21 mouse cellular contexts compared by ENCODE assay signal in genomic region chr11:120615167-120615566, GRCm38 (mm10). TPM values are rescaled to one million over a fixed set of nuclear protein-coding genes. Genes with fewer than 3 reads are reported as not detected.
DNase-seq lines count a peak whose midpoint lies in the region; ATAC-seq lines count a peak whose summit lies in the region.
"Had no signal": no experiment of that assay in that cellular context is flagged by ENCODE, and none has a peak within 500 bp of the region (broad histone marks: within the 10 kb centered on the region; RNA-seq: fewer than 3 reads in every experiment).

No protein-coding gene starts in this region.

- no peak overlapping the region for H3K4me2 ChIP-seq in heart, embryonic 11.5 days
- peak overlapping the region; percentile 74; the same call in 1 of the 2 replicates for H3K4me2 ChIP-seq in intestine, embryonic 15.5 days (replicated peaks)
- H3K4me2 ChIP-seq in stomach, embryonic 16.5 days (ENCODE audit: low read depth, low read length) = no peak overlapping the region
- H3K4me2 ChIP-seq: embryonic facial prominence, embryonic 15.5 days; midbrain, embryonic 11.5 days had no signal

- no peak overlapping the region for H3K9ac ChIP-seq in heart, embryonic 11.5 days (ENCODE audit: low read depth, low read length)
- H3K9ac ChIP-seq in intestine, embryonic 15.5 days = 0 out of 2 replicates have a peak overlapping the region, but pooled peaks have one; percentile 39
- H3K9ac ChIP-seq in stomach, embryonic 16.5 days (ENCODE audit: low read length) = peak overlapping the region; percentile 3; the same call in 1 of the 2 replicates
- H3K9ac ChIP-seq: embryonic facial prominence, embryonic 15.5 days; hindbrain, embryonic 14.5 days had no signal

- H3K4me1 ChIP-seq in heart, embryonic 11.5 days (ENCODE audit: control insufficient read depth, insufficient read depth, low read length) = peaks cover 12% of the 10 kb centered on the region
- H3K4me1 ChIP-seq in megakaryocyte, embryonic 14.5 days = peaks cover 86% of the 10 kb centered on the region
- H3K4me1 ChIP-seq in intestine, embryonic 15.5 days (replicated peaks) = peaks cover 11% of the 10 kb centered on the region
- peaks cover 14% of the 10 kb centered on the region for H3K4me1 ChIP-seq in stomach, embryonic 16.5 days (ENCODE audit: control insufficient read depth, insufficient read depth, low read length)

- ATAC-seq in heart, embryonic 11.5 days (replicated peaks; ENCODE audit: insufficient number of reproducible peaks, low FRiP score, low TSS enrichment) = no peak
- ATAC-seq in megakaryocyte, adult 5-6 weeks (ENCODE audit: poor library complexity, severe bottlenecking) = no peak
- no peak for ATAC-seq in intestine, embryonic 15.5 days
- no peak for ATAC-seq in stomach, embryonic 16.5 days (ENCODE audit: insufficient read depth, low FRiP score)

- whole genome bisulfite sequencing in heart, embryonic 11.5 days (ENCODE audit: insufficient replicate concordance) = 88% methylated on average over 6 of the region's 6 CpGs
- WGBS in intestine, embryonic 15.5 days = 93% methylated on average over 6 of the region's 6 CpGs
- WGBS in stomach, embryonic 16.5 days = 93% methylated on average over 6 of the region's 6 CpGs

- no peaks in the 10 kb centered on the region for H3K9me3 ChIP-seq in heart, embryonic 11.5 days (replicated peaks; ENCODE audit: control insufficient read depth, low read length)
- no peaks in the 10 kb centered on the region for H3K9me3 ChIP-seq in megakaryocyte, embryonic 14.5 days
- no peaks in the 10 kb centered on the region for H3K9me3 ChIP-seq in intestine, embryonic 15.5 days
- no peaks in the 10 kb centered on the region for H3K9me3 ChIP-seq in stomach, embryonic 16.5 days (replicated peaks; ENCODE audit: control insufficient read depth, low read length)
- H3K9me3 ChIP-seq: embryonic facial prominence, embryonic 15.5 days; forebrain, embryonic 10.5 days had no signal

- no peak overlapping the region for H3K4me3 ChIP-seq in heart, embryonic 11.5 days (ENCODE audit: low read depth, low read length)
- peak overlapping the region; percentile 88 for H3K4me3 ChIP-seq in megakaryocyte, embryonic 14.5 days (replicated peaks)
- H3K4me3 ChIP-seq in intestine, embryonic 15.5 days (replicated peaks) = no peak overlapping the region
- no peak overlapping the region for H3K4me3 ChIP-seq in stomach, embryonic 16.5 days (replicated peaks; ENCODE audit: low read length)
- H3K4me3 ChIP-seq: embryonic facial prominence, embryonic 15.5 days; heart, adult 2 months had no signal

- H3K27me3 ChIP-seq in heart, embryonic 11.5 days (ENCODE audit: control insufficient read depth, insufficient read depth, low read length) = no peaks in the 10 kb centered on the region
- no peaks in the 10 kb centered on the region for H3K27me3 ChIP-seq in megakaryocyte, embryonic 14.5 days (replicated peaks)
- H3K27me3 ChIP-seq in intestine, embryonic 15.5 days (replicated peaks) = no peaks in the 10 kb centered on the region
- H3K27me3 ChIP-seq in stomach, embryonic 16.5 days (ENCODE audit: control insufficient read depth, insufficient read depth, low read length) = no peaks in the 10 kb centered on the region
- H3K27me3 ChIP-seq: embryonic facial prominence, embryonic 15.5 days had no signal

- peaks cover 28% of the 10 kb centered on the region for H3K36me3 ChIP-seq in heart, embryonic 11.5 days (ENCODE audit: control insufficient read depth, insufficient read depth, low read length)
- peaks cover 86% of the 10 kb centered on the region for H3K36me3 ChIP-seq in megakaryocyte, embryonic 14.5 days (replicated peaks; ENCODE audit: low read length)
- H3K36me3 ChIP-seq in intestine, embryonic 15.5 days = peaks cover 40% of the 10 kb centered on the region
- peaks cover 15% of the 10 kb centered on the region; the same call in 1 of the 2 replicates for H3K36me3 ChIP-seq in stomach, embryonic 16.5 days (ENCODE audit: control insufficient read depth, insufficient read depth, low read length)

- peak; percentile 91 for DNase-seq in heart, adult 11 months
- no peak for DNase-seq in adrenal gland, postnatal 25 days
- DNase-seq: adrenal gland, adult 8-10 months; gastrocnemius, postnatal 10 days; heart, adult 2 months; kidney, adult 9 months; kidney, postnatal 4 days; lung, postnatal 14 days; right cerebral cortex, adult 18-20 months; thymus, postnatal 14 days had no signal

- no peak overlapping the region for H3K27ac ChIP-seq in heart, embryonic 11.5 days (ENCODE audit: low read depth, low read length)
- no peak overlapping the region for H3K27ac ChIP-seq in intestine, embryonic 15.5 days
- no peak overlapping the region for H3K27ac ChIP-seq in stomach, embryonic 16.5 days (ENCODE audit: low read length)
- H3K27ac ChIP-seq: embryonic facial prominence, embryonic 15.5 days; forebrain, embryonic 10.5 days; heart, adult 2 months; hindbrain, embryonic 14.5 days had no signal

RNA-seq across cellular contexts. Expression of gene Pcyt2, which starts 2.6 kb away (rescaled TPM):
- polyA plus RNA-seq in heart, embryonic 11.5 days (2014; fragmentation: Nextera tagmentation; extraction: Ambion mirVana) = 79.2 and 79.9 TPM in 2 replicates
- 143 and 168 TPM in 2 replicates for polyA plus RNA-seq in megakaryocyte, embryonic 14.5 days (2012; ENCODE audit: insufficient read depth, low replicate concordance)
- total RNA-seq in megakaryocyte, adult 5-6 weeks (2015) = 11.8 and 13.3 TPM in 2 replicates
- total RNA-seq in megakaryocyte, adult 5-6 weeks (2017) = 17.3 and 22.6 TPM in 2 replicates
- polyA plus RNA-seq in intestine, embryonic 15.5 days (2015; fragmentation: Nextera tagmentation; extraction: Ambion mirVana) = 250 and 306 TPM in 2 replicates
- 185 and 197 TPM in 2 replicates for polyA plus RNA-seq in stomach, embryonic 16.5 days (2015; fragmentation: Nextera tagmentation; extraction: Ambion mirVana)
- total RNA-seq in adrenal gland, postnatal 25 days (2021) = 344 and 351 TPM in 2 replicates

RNA-seq across cellular contexts. Expression of gene Npb, which starts 6.9 kb away (rescaled TPM):
- polyA plus RNA-seq in heart, embryonic 11.5 days (2014; fragmentation: Nextera tagmentation; extraction: Ambion mirVana) = 8.8 and 9.1 TPM in 2 replicates
- 2.7 and 7.7 TPM in 2 replicates for polyA plus RNA-seq in megakaryocyte, embryonic 14.5 days (2012; ENCODE audit: insufficient read depth, low replicate concordance)
- total RNA-seq in megakaryocyte, adult 5-6 weeks (2015) = not detected in 2 replicates
- not detected in 2 replicates for total RNA-seq in megakaryocyte, adult 5-6 weeks (2017)
- 2.7 and 3.6 TPM in 2 replicates for polyA plus RNA-seq in intestine, embryonic 15.5 days (2015; fragmentation: Nextera tagmentation; extraction: Ambion mirVana)
- polyA plus RNA-seq in stomach, embryonic 16.5 days (2015; fragmentation: Nextera tagmentation; extraction: Ambion mirVana) = 14.9 and 19.1 TPM in 2 replicates
- total RNA-seq in adrenal gland, postnatal 25 days (2021) = 3.1 TPM in 1 of 2 replicates, not detected in the other
- total RNA-seq: gastrocnemius, postnatal 10 days; heart, adult 2 months; left cerebral cortex, postnatal 25 days; neutrophil, adult 5-6 weeks had no signal
- polyA plus RNA-seq: forebrain, embryonic 10.5 days; heart, adult 2 months had no signal

RNA-seq across cellular contexts. Expression of gene Sirt7, which starts 9.9 kb away (rescaled TPM):
- polyA plus RNA-seq in heart, embryonic 11.5 days (2014; fragmentation: Nextera tagmentation; extraction: Ambion mirVana) = 18.8 and 22.5 TPM in 2 replicates
- 275 and 278 TPM in 2 replicates for polyA plus RNA-seq in megakaryocyte, embryonic 14.5 days (2012; ENCODE audit: insufficient read depth, low replicate concordance)
- total RNA-seq in megakaryocyte, adult 5-6 weeks (2015) = 51.4 and 53.6 TPM in 2 replicates
- total RNA-seq in megakaryocyte, adult 5-6 weeks (2017) = 119 and 121 TPM in 2 replicates
- polyA plus RNA-seq in intestine, embryonic 15.5 days (2015; fragmentation: Nextera tagmentation; extraction: Ambion mirVana) = 40.1 and 42.2 TPM in 2 replicates
- 36.6 and 37.7 TPM in 2 replicates for polyA plus RNA-seq in stomach, embryonic 16.5 days (2015; fragmentation: Nextera tagmentation; extraction: Ambion mirVana)
- total RNA-seq in adrenal gland, postnatal 25 days (2021) = 82.5 and 103 TPM in 2 replicates

RNA-seq across cellular contexts. Expression of gene Anapc11, which starts 16.9 kb away (rescaled TPM):
- 200 and 201 TPM in 2 replicates for polyA plus RNA-seq in heart, embryonic 11.5 days (2014; fragmentation: Nextera tagmentation; extraction: Ambion mirVana)
- 247 and 315 TPM in 2 replicates for polyA plus RNA-seq in megakaryocyte, embryonic 14.5 days (2012; ENCODE audit: insufficient read depth, low replicate concordance)
- 79.9 and 90.6 TPM in 2 replicates for total RNA-seq in megakaryocyte, adult 5-6 weeks (2015)
- 30.0 and 32.3 TPM in 2 replicates for total RNA-seq in megakaryocyte, adult 5-6 weeks (2017)
- 178 and 194 TPM in 2 replicates for polyA plus RNA-seq in intestine, embryonic 15.5 days (2015; fragmentation: Nextera tagmentation; extraction: Ambion mirVana)
- polyA plus RNA-seq in stomach, embryonic 16.5 days (2015; fragmentation: Nextera tagmentation; extraction: Ambion mirVana) = 176 and 181 TPM in 2 replicates
- 81.5 and 102 TPM in 2 replicates for total RNA-seq in adrenal gland, postnatal 25 days (2021)

RNA-seq across cellular contexts. Expression of gene Alyref, which starts 17.0 kb away (rescaled TPM):
- 333 and 334 TPM in 2 replicates for polyA plus RNA-seq in heart, embryonic 11.5 days (2014; fragmentation: Nextera tagmentation; extraction: Ambion mirVana)
- polyA plus RNA-seq in megakaryocyte, embryonic 14.5 days (2012; ENCODE audit: insufficient read depth, low replicate concordance) = 25.9 and 253 TPM in 2 replicates
- 143 and 149 TPM in 2 replicates for total RNA-seq in megakaryocyte, adult 5-6 weeks (2015)
- 171 and 196 TPM in 2 replicates for total RNA-seq in megakaryocyte, adult 5-6 weeks (2017)
- 406 and 459 TPM in 2 replicates for polyA plus RNA-seq in intestine, embryonic 15.5 days (2015; fragmentation: Nextera tagmentation; extraction: Ambion mirVana)
- polyA plus RNA-seq in stomach, embryonic 16.5 days (2015; fragmentation: Nextera tagmentation; extraction: Ambion mirVana) = 37.0 and 55.5 TPM in 2 replicates
- total RNA-seq in adrenal gland, postnatal 25 days (2021) = 101 and 105 TPM in 2 replicates
